Mouse (Mus musculus) stomach, embryonic 14.5 days (tissue): ENCODE measurements around the gene Fbxo30. TPM values are rescaled to one million over a fixed set of nuclear protein-coding genes. Genes with fewer than 3 reads are reported as not detected.

Source experiments
- ATAC-seq: fragments of 200-750 bp; cut with Nextera tagmentation; 2 replicates; pipeline ENCODE4 v1.8.0; 2017; ENCODE audit warnings: low read depth, moderate TSS enrichment; ENCODE audit not compliant: insufficient number of reproducible peaks, insufficient read depth, low FRiP score
- H3K27ac ChIP-seq: fragments of 300-500 bp; sonication (generic); 2 replicates; pipeline ENCODE4 v1.5.1; 2014; ENCODE audit warnings: mild to moderate bottlenecking, low read length, moderate library complexity, mixed read lengths
- H3K27me3 ChIP-seq: fragments of 300-500 bp; sonication (generic); 2 replicates; pipeline ENCODE4 v1.6.1; 2014; ENCODE audit warnings: low read length, control low read depth, mixed read lengths; ENCODE audit not compliant: control insufficient read depth, insufficient read depth
- H3K36me3 ChIP-seq: fragments of 300-500 bp; sonication (generic); 2 replicates; pipeline ENCODE4 v1.6.1; 2014; ENCODE audit warnings: mild to moderate bottlenecking, control low read depth, low read length, moderate library complexity, mixed read lengths; ENCODE audit not compliant: control insufficient read depth, insufficient read depth
- H3K4me1 ChIP-seq: fragments of 300-500 bp; sonication (generic); 2 replicates; pipeline ENCODE4 v1.6.1; 2014; ENCODE audit warnings: low read length, control low read depth, mixed read lengths; ENCODE audit not compliant: control insufficient read depth, insufficient read depth
- H3K4me2 ChIP-seq: fragments of 300-500 bp; sonication (generic); replicated peaks from 2 replicates; pipeline ENCODE4 v1.6.1; 2014; ENCODE audit warnings: low read depth, low read length, control low read depth
- H3K4me3 ChIP-seq: fragments of 300-500 bp; sonication (generic); 2 replicates; pipeline ENCODE4 v1.5.1; 2014; ENCODE audit warnings: low read depth, low read length, control low read depth
- H3K9ac ChIP-seq: fragments of 300-500 bp; sonication (generic); replicated peaks from 2 replicates; pipeline ENCODE4 v1.6.1; 2014; ENCODE audit warnings: low read depth, mild to moderate bottlenecking, control low read depth, low read length, moderate library complexity, mixed read lengths
- H3K9me3 ChIP-seq: fragments of 300-500 bp; sonication (generic); 2 replicates; pipeline ENCODE4 v1.6.1; 2016; ENCODE audit warnings: low read depth, low read length, control low read depth; ENCODE audit not compliant: control insufficient read depth
- WGBS: fragments of 180-500 bp; shearing (Covaris S2); extraction: QIAGEN DNeasy Blood & Tissue Kit; methylation state at CpG from one replicate; pipeline ENCODE4 v1.1.7; 2014; 5-methylcytosine and 5-hydroxymethylcytosine counted together
- polyA plus RNA-seq: library from polyadenylated mRNA; unstranded; fragments of >200 nt; fragmentation: Nextera tagmentation; extraction: Ambion mirVana; gene quantifications from 2 replicates; pipeline ENCODE4 v1.2.1, GENCODE M21; 2014

The Fbxo30 gene
- polyA plus RNA-seq, 1 experiment from 2014 or later = 29.9 TPM

DNA sequence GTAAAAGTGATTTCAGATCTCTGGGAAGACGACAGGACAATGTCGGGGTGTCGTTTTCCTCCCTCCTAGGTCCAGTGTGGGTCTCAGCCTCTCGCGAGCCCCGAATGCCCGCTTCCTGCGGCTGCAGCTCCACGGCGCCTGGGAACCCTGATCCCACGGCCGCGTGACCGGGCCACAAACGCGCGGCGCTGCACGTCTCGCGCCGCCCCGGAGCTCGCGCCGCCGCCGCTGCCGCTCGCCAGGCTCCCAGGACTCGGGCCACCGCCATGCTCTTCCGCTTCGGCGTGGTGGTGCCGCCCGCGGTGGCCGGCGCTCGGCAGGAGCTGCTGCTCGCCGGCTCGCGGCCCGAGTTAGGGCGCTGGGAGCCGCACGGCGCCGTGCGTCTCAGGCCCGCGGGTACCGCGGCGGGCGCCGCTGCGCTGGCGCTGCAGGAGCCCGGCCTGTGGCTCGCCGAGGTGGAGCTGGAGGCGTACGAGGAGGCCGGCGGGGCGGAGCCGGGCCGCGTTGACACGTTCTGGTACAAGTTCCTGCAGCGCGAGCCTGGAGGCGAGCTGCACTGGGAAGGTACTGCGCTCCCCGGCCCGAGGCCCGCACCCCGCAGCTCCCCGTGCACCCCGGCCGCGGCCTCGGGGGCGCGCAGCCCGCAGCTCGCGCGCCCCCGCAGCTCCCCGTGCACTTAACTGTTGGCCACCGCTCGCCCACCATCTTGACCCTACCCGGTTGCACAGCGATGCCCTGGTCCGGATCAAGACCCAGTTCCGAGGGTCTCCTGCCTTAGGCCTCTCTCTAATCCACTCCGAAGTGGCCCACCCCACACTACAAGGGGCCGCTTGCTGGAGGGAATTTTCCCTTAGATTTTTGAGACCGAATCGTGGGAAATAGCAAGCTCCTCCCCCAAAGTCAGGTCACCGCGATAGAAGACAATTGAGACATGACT lies 62.3 kb downstream of the Fbxo30 start, which contains the start of gene Epm2a:
Gene Epm2a (plus strand): TSS at position 200 of the 937 bp plus-strand sequence.
- WGBS = under 1% methylated on average over 102 of the region's 106 CpGs
- H3K36me3 ChIP-seq = no peaks in the 10 kb centered on the region
- peak; percentile 97 for ATAC-seq
- no peaks in the 10 kb centered on the region for H3K9me3 ChIP-seq
- no peaks in the 10 kb centered on the region for H3K4me1 ChIP-seq
- H3K27ac ChIP-seq = peak within 1 kb of the TSS; percentile 97
- H3K4me3 ChIP-seq = peak within 1 kb of the TSS; percentile 49
- peak within 1 kb of the TSS; percentile 77 for H3K9ac ChIP-seq
- H3K4me2 ChIP-seq = peak within 1 kb of the TSS; percentile 50
- H3K27me3 ChIP-seq = no peaks in the 10 kb centered on the region

- H3K27me3 ChIP-seq = no peaks in the 10 kb centered on the region
- no peaks in the 10 kb centered on the region for H3K4me1 ChIP-seq
- H3K9me3 ChIP-seq = no peaks in the 10 kb centered on the region
- H3K36me3 ChIP-seq = no peaks in the 10 kb centered on the region
- WGBS = 81% methylated on average over 18 of the region's 18 CpGs
- H3K9ac ChIP-seq = no peak overlapping the region
- no peak overlapping the region for H3K4me3 ChIP-seq
- no peak overlapping the region for H3K4me2 ChIP-seq
- no peak overlapping the region for H3K27ac ChIP-seq
- no peak for ATAC-seq
Observed at GRCm38 (mm10) chr10:11344536-11345468, 63.7 kb downstream of the Fbxo30 start.

Other genes with a start within 250 kb of the Fbxo30 start
- gene Grm1, start 199.0 kb upstream of the Fbxo30 start, polyA plus RNA-seq = not detected in 2 replicates
- 28.9 and 32.0 TPM in 2 replicates for gene Shprh, start 131.9 kb upstream of the Fbxo30 start, polyA plus RNA-seq
- 1.4 and 1.5 TPM in 2 replicates for gene Epm2a, start 62.1 kb downstream of the Fbxo30 start, polyA plus RNA-seq